Mouse (Mus musculus) midbrain, postnatal 0 days (tissue): ENCODE data around the gene Itsn1. TPM values are rescaled to one million over a fixed set of nuclear protein-coding genes. Genes with fewer than 3 reads are reported as not detected.

Source experiments
- ATAC-seq: fragments of 200-750 bp; cut with Nextera tagmentation; 2 replicates; pipeline ENCODE4 v1.8.0; 2017; ENCODE audit warnings: moderate number of reproducible peaks, mild to moderate bottlenecking, moderate TSS enrichment, moderate library complexity; ENCODE audit not compliant: low FRiP score
- DNase-seq: peaks from one replicate; pipeline ENCODE4 v3.0.0-alpha.2; 2015; ENCODE audit warnings: low spot score
- H3K27ac ChIP-seq: fragments of 300-500 bp; sonication (generic); 2 replicates; pipeline ENCODE4 v1.5.1; 2014; ENCODE audit warnings: low read depth, mild to moderate bottlenecking, low read length, mixed read lengths
- H3K27me3 ChIP-seq: fragments of 300-500 bp; sonication (generic); 2 replicates; pipeline ENCODE4 v1.6.1; 2014; ENCODE audit warnings: low read length, control low read depth, mixed read lengths; ENCODE audit not compliant: insufficient read depth
- H3K36me3 ChIP-seq: fragments of 300-500 bp; sonication (generic); 2 replicates; pipeline ENCODE4 v1.6.1; 2014; ENCODE audit warnings: low read length, control low read depth, mixed read lengths; ENCODE audit not compliant: insufficient read depth
- H3K4me1 ChIP-seq: fragments of 300-500 bp; sonication (generic); 2 replicates; pipeline ENCODE4 v1.6.1; 2014; ENCODE audit warnings: mild to moderate bottlenecking, control low read depth, antibody characterized with exemption, low read length, mixed read lengths; ENCODE audit not compliant: insufficient read depth
- H3K4me2 ChIP-seq: fragments of 300-500 bp; sonication (generic); 2 replicates; pipeline ENCODE4 v1.6.1; 2014; ENCODE audit warnings: low read depth, mild to moderate bottlenecking, low read length, mixed read lengths; ENCODE audit not compliant: poor library complexity, severe bottlenecking
- H3K4me3 ChIP-seq: fragments of 300-500 bp; sonication (generic); 2 replicates; pipeline ENCODE4 v1.5.1; 2014; ENCODE audit warnings: low read depth, mild to moderate bottlenecking, low read length, moderate library complexity
- H3K9ac ChIP-seq: fragments of 300-500 bp; sonication (generic); replicated peaks from 2 replicates; pipeline ENCODE4 v1.6.1; 2014; ENCODE audit warnings: mild to moderate bottlenecking, low read length, moderate library complexity, mixed read lengths; ENCODE audit not compliant: poor library complexity, severe bottlenecking
- H3K9me3 ChIP-seq: fragments of 300-500 bp; sonication (generic); 2 replicates; pipeline ENCODE4 v1.6.1; 2016; ENCODE audit warnings: low read length, control low read depth
- CTCF ChIP-seq: IDR thresholded peaks from 2 replicates; pipeline ENCODE4 v1.5.1; 2016; ENCODE audit warnings: antibody characterized with exemption, mild to moderate bottlenecking
- WGBS: fragments of 180-500 bp; shearing (Covaris S2); extraction: QIAGEN DNeasy Blood & Tissue Kit; methylation state at CpG from one replicate; pipeline ENCODE4 v1.1.7; 2014; 5-methylcytosine and 5-hydroxymethylcytosine counted together
- polyA plus RNA-seq: library from polyadenylated mRNA; unstranded; fragments of >200 nt; fragmentation: Nextera tagmentation; extraction: Ambion mirVana; gene quantifications from 2 replicates; pipeline ENCODE4 v1.2.1, GENCODE M21; 2015
- total RNA-seq: library from RNA; depleted of rRNA; stranded (reverse); fragments of >200 nt; gene quantifications from 2 replicates; pipeline ENCODE4 v1.2.3, GENCODE M21; 2014

Itsn1 gene
- total and polyA plus RNA-seq, 2 experiments from 2014 or later, result 34.0 to 78.7 TPM

DNA sequence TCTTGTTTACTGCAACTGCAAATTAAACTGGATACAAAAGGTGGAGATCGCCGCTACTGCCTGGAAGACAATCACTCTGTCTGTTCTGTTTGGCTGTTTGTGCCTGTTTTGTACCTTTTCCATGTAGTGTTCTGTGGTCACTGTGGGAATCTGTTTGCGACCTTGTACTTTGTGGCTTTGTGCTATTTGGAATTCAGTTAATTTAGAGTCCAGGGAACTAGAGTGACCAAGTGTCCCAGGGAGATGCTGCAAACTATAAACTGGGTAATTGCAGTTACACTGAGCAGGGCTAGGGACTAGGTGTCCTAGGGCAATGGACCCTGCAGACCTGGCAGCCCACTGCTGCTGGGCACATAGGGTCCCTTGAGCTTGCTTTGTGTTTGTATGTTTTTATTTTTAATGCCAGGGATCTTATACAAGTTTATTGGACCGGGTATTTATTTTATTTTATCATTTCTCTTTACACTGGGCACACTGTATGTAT lies 108.5 kb downstream of the Itsn1 start:
- no peaks in the 10 kb centered on the region for H3K4me1 ChIP-seq
- H3K4me2 ChIP-seq, result no peak overlapping the region
- WGBS, result 80% methylated on average over 4 of the region's 4 CpGs
- H3K36me3 ChIP-seq, result peaks cover 31% of the 10 kb centered on the region
- H3K27me3 ChIP-seq, result no peaks in the 10 kb centered on the region
- ATAC-seq (no peak), DNase-seq (no peak)
- peak overlapping the region; percentile 29; the same call in 1 of the 2 replicates for H3K9ac ChIP-seq
- H3K9me3 ChIP-seq, result no peaks in the 10 kb centered on the region
- no peak overlapping the region for H3K4me3 ChIP-seq
- peak overlapping the region; percentile 55; the same call in 1 of the 2 replicates for H3K27ac ChIP-seq
- TF ChIP-seq CTCF, result no peak

DNA sequence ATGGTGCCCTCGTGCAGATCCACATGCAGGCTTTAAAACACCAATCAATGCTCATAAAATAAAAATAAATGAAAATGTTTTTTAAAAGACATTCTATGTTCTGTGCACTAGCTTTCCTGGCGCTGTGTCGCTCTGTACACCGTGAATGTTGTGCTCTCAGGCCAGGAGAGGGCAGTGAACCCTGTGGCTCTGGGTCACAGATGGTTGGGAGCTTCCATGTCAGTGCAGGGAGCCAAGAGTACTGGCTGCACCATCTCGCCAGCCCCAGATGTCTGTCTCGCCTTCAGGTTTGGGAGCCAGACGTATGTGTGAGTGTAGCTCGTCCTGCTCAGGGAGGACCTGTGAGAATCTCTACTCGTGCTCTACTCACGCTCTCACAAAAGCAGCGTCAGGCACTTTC lies 109.7 kb downstream of the Itsn1 start:
- DNase-seq (peak; percentile 35), ATAC-seq (no peak)
- Histone ChIP-seq H3K9me3 (no peaks in the 10 kb centered on the region), H3K4me3 (no peak overlapping the region), H3K27me3 (no peaks in the 10 kb centered on the region), H3K27ac (no peak overlapping the region), H3K4me1 (no peaks in the 10 kb centered on the region), H3K36me3 (peaks cover 35% of the 10 kb centered on the region), H3K4me2 (no peak overlapping the region), H3K9ac (no peak overlapping the region)
- TF ChIP-seq CTCF, result no peak
- 91% methylated on average over 11 of the region's 11 CpGs for WGBS

DNA sequence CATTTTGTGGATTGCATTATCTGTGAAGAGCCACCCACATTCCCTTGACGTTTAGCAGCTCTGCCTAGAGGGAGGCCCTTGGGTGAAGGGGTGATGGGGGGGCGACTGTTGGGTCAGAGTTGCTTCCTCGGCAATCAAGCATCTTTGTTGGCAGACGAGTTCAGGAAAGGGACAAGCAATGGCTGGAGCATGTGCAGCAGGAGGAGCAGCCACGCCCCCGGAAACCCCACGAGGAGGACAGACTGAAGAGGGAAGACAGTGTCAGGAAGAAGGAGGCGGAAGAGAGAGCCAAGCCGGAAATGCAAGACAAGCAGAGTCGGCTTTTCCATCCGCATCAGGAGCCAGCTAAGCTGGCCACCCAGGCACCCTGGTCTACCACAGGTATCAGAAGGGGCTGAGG lies 110.4 kb downstream of the Itsn1 start:
- Histone ChIP-seq H3K4me2 (no peak overlapping the region), H3K27ac (no peak overlapping the region), H3K9ac (no peak overlapping the region), H3K4me3 (no peak overlapping the region), H3K27me3 (no peaks in the 10 kb centered on the region), H3K36me3 (peaks cover 35% of the 10 kb centered on the region), H3K9me3 (no peaks in the 10 kb centered on the region), H3K4me1 (no peaks in the 10 kb centered on the region)
- no peak for TF ChIP-seq CTCF
- 72% methylated on average over 11 of the region's 11 CpGs for WGBS
- DNase-seq (no peak), ATAC-seq (no peak)

DNA sequence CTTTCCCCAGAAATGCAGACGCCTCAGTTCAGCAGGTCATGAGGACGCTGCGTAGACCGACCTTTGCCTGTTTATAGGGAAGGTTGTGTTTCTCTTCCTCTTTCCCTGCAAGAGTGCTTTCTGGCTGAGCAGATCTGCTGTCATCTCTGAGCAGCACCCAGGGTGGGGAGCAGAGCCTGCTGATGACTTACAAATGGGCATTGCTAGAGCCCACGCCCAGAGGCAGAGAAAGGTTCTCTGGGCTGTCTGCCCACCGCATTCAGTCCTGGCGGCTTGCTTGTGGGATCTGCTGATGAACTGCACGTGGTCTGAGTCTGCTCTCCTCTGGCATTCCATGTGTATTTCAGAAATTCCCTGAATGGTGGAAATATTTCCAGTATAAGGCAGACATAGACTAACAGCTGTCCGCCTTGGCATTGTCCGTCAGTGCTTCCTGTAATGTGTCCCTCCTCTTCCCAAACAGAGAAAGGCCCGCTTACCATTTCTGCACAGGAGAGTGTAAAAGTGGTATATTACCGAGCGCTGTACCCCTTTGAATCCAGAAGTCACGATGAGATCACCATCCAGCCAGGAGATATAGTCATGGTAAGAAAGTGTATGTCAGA lies 112.0 kb downstream of the Itsn1 start:
- Histone ChIP-seq H3K4me2 (no peak overlapping the region), H3K4me3 (no peak overlapping the region), H3K9ac (no peak overlapping the region), H3K27me3 (no peaks in the 10 kb centered on the region), H3K36me3 (peaks cover 35% of the 10 kb centered on the region), H3K9me3 (no peaks in the 10 kb centered on the region), H3K4me1 (no peaks in the 10 kb centered on the region), H3K27ac (no peak overlapping the region)
- ATAC-seq (no peak), DNase-seq (peak; percentile 27)
- TF ChIP-seq CTCF, result no peak
- WGBS, result 86% methylated on average over 14 of the region's 14 CpGs

DNA sequence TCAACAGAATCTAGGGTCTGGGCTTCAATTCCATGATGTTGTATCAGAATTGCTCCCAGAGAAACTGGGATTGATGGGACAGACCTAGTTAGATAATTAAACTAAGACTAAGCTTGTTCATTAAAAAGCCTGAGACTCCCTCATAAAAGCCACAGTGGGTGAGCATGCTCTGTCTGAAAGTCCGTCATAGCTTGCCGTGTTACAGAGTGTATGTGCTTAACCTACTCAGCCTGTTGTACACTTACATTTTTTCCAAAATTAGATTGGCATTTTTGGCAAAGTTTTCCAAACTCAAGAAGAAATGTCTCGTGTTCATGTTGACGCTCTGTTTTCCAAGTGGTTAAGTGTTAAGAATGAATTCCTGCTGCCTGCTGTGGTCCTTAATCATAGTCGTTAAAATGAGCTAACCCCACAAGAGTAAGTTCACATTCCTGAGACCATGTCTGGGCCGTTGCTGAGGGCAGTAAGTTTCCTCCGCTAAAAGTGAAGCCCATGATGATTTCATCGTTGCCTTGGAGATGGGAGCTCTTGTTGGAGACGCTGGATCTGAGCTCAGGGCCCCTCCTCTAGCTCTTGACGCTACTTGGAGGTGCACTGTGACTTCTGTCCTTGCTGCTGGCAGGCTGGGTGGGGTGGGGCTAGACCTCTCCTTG lies 117.1 kb downstream of the Itsn1 start:
- peaks cover 36% of the 10 kb centered on the region for H3K36me3 ChIP-seq
- 53% methylated on average over 10 of the region's 10 CpGs for WGBS
- no peaks in the 10 kb centered on the region for H3K4me1 ChIP-seq
- H3K4me2 ChIP-seq, result no peak overlapping the region
- no peak overlapping the region for H3K9ac ChIP-seq
- H3K27me3 ChIP-seq, result no peaks in the 10 kb centered on the region
- TF ChIP-seq CTCF, result no peak
- ATAC-seq (no peak), DNase-seq (no peak)
- H3K27ac ChIP-seq, result no peak overlapping the region
- H3K9me3 ChIP-seq, result no peaks in the 10 kb centered on the region
- no peak overlapping the region for H3K4me3 ChIP-seq

DNA sequence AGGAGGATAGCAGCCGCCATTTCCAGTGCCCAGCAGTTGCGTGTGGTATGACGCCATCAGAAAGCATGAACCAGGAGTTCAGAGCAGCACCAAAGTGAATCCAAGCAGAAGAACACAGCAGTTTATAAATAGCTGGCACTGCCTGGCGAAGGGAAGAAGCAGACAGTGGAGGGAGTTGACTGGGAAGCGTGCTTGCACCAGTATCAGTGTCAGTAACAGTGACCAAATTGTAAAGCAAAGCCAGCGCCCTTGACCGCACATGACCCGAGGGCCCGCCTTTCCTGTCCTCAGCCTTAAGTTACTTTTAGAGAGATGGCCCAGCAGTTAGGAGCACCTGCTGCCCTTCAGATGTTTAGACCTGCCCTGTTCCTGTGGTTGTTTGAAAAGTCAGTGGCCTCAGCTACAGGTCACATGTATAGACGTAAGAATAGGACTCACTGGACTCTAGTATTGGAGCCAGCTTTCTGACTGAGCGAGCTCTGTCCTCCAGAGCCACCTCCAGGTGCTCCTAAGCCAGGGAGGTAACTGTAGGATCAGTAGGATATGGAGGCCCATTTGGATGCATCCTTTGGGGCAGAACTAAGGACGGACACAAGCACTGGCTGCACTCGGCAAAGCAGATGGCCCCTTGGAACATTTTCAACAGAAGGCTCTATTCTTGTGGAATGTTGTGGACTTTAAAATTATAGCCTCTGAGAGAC lies 118.6 kb downstream of the Itsn1 start:
- Histone ChIP-seq H3K27ac (no peak overlapping the region), H3K9me3 (no peaks in the 10 kb centered on the region), H3K27me3 (no peaks in the 10 kb centered on the region), H3K36me3 (peaks cover 41% of the 10 kb centered on the region), H3K4me2 (no peak overlapping the region), H3K4me3 (no peak overlapping the region), H3K4me1 (no peaks in the 10 kb centered on the region), H3K9ac (no peak overlapping the region)
- no peak for TF ChIP-seq CTCF
- no peak for ATAC-seq
- WGBS, result 89% methylated on average over 13 of the region's 13 CpGs
- no peak for DNase-seq
